Mouse (Mus musculus) liver, adult (tissue): ENCODE data around the gene Osbp2.

ENCODE experiments used
- GATA4 ChIP-seq: IDR thresholded peaks from 2 replicates; pipeline ENCODE4 v1.6.1; 2014; ENCODE audit warnings: mild to moderate bottlenecking, low read length; ENCODE audit not compliant: insufficient replicate concordance

The Osbp2 gene

DNA sequence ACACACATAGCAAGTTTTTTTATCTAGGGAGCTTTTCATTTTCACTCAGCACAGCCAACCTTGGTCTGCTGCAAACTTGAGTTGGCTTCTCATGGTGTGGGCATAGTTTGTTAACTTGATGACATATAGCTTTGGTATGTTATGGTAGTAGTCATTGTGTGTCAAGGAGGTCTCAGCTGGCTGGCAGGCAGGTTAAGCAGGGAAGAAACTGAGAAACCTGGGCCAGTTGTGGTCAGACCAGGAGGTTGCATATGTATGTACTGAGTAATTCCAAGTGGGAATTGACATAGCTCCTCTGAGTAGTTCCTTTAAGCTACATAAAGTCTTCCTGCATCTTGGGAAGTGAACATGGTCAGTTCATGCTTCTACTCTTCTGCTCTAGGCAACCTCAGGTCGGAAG, 179.5 kb downstream of the Osbp2 start:
- no peak for TF ChIP-seq GATA4

DNA sequence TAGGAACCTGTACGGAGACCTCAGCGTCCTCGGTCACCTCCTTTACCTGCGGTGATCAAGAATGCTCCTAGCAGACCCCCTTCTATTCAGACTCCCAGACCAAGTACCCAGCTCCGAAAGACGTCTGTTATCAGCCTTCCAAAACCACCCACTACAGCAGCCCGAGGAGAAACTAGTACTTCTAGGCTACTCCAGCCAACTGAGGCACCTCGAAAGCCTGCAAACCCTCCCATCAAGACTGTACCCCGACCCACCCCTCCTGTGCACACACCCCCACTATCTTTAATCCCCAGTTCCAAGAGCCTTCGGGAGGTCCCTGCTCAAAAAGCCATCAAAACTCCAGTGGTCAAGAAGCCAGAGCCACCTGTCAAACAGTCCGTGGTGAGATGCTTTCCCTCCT, 180.0 kb downstream of the Osbp2 start:
- TF ChIP-seq GATA4, result no peak

DNA sequence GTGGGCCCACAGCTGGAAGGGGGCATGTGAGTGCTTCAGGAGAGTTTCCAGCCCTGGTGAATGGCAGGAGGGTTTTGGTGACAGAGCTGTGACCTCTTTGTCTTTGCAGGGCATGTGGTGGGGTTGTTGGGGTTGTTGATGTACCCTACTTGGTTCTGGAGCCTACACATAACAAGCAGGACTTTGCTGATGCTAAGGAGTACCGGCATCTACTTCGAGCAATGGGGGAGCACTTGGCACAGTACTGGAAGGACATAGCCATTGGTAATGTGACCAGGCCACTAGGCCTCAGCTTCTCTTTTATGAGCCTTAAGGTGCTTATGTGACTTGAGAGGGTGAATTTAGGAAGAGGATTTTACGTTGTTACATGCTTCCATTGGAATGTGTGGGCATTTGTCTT, 183.9 kb downstream of the Osbp2 start:
- TF ChIP-seq GATA4, result no peak

DNA sequence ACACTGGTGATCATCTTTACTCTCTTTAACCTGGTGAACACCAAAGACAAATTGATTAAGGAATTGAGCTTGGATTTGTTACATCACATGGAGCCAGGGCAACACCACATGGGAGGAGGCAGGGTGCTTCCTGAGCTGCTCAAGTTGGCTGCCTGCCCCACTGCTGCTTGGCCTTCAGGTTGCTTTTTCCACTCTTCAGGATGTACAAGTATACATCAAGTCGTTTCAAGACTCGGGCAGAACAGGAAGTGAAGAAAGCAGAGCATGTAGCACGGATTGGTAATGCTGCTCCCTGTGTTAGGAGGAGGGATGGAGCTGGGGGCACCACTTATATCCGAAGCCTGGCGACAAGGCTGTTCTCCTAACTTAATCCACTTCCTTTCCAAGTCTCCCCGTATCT, 186.5 kb downstream of the Osbp2 start:
- no peak for TF ChIP-seq GATA4

DNA sequence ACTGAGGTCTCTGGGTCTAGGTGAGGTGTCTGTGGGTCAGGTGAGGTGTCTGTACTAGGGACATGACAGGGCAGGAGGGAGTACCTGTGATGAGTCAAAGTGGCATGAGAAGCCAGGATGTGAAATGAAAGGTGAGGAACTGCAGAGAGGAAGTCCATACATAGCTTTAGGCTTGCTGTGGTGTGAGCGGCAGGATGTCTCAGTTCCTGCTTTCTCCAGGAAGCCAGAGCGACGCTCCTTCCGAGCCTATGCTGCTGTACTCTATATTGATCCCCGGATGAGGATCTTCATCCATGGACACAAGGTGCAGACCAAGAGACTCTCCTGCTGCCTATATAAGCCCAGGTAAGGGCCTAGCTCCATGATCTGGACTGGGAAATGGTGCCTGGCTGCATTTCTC, 187.3 kb downstream of the Osbp2 start:
- TF ChIP-seq GATA4, result no peak

DNA sequence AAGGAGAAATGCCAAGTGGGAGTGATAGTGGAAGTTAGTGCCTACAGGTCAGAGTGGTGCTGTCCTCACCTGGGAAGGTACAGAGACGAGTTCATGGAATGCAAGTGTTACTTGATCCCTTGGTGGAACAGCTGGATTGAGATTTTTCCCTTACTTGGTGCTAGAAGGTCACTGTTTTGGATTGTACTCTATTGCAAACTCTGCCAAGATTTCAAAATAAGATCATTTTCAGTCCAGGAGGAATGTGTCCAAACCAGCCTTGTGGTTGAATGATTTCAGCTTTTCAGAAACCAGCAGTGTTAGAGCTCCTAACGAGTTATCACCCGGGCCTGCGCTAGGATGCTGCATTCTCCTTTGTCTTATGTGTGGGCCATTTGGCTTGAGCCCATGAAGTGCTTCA, 189.2 kb downstream of the Osbp2 start:
- TF ChIP-seq GATA4, result no peak

DNA sequence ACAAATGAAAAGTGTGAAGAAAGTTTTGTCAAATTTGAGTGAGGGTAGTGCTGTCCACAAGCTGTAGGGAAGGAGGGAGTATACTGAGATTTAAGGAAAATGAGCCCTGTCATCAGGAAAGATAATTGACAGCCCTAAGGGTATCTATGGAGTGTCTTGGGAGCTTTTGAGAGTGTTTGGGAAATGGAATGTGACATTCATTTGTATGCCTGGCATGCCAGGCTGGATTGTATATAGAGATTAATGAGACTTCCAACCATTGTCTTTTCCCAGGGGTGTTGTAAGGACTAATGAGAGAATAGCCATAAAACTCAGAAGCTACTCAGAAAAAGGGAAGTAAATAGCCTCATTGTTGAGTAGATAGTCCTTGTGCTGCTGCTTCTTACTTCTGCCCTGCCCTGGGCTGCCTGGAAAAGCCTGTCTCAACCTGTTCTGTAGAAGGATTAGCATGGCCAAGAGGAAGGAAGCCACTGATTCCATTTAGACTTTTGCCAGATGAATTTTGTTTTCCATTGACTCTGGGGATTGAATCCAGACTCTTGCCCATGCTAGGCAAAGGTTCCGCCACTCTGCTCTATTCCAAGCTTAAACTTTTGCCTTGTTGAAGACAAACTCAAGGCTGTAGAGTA, 192.6 kb downstream of the Osbp2 start:
- TF ChIP-seq GATA4, result no peak

DNA sequence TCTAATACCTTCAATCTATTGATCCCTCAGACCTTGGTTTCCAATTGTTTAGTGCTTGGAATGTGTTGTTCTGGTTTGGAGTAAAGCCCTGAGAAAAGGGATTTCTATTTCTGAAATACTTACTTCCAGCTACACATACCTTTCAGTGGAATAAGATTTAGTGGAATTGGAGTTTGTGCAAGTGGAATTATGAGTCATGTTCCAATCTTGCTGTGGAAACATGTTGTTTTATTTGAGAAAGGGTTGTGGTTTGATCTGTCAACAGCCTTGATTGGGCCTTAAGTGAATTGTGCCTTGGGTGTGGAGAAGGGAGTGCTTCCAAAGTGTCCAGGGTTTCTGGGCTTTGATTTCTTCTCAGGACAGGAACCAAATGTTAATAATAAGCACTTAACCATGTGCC, 193.9 kb downstream of the Osbp2 start:
- TF ChIP-seq GATA4, result no peak

DNA sequence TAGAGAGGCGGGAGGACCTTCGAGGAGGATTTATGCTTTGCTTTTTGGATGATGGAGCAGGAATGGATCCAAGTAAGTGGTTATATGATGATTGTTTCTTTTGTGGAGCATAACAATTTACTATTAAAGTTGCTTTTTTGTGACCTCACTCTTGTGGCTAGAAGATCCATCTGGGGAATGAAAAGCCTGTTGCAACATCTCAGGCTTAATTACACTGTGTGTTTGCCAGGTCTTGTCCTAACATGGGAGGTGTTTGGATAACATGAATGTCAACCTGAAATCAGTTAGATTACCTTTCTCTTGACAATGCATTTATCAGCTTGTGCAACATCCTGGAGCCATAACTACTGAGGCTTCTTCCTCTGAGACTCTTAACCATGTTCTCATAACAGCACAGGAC, 194.9 kb downstream of the Osbp2 start:
- TF ChIP-seq GATA4, result no peak

DNA sequence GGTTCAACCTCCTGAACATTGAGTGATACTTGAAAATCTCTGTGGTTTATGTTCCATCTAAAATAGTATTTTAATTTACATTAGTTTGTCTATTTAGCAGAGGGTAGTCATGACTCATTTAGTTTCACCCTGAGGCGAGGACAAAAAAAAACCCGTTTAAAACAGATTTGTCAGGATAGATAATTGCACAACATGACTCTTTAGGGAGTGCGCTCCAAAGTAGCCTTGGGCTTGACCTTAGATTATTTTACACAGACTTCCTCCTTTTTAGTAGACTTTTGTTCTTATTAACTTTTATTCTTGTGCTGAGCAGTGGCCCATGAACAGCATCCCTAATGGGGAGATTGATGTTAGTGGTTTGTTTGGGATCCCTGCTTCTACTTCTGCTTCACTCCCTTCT, 196.2 kb downstream of the Osbp2 start:
- TF ChIP-seq GATA4, result no peak

DNA sequence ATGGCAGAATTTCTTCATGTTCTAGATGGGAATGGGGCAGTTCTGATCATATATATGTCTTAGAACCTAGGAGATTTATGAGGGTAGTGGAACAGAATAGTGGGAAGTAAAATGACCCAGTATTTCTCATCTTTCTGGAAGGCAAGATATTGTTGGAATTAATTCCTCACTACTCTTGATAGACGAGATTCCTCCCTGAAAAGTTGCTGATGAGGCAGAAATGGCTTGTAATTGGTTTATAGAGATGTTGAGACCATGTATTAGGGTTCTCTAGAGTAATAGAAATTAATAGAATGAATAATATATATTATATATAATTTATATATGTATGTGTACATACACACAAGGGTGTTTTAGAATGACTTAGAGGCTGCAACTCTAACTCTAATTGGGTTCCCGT, 201.7 kb downstream of the Osbp2 start:
- TF ChIP-seq GATA4, result no peak
